Mouse (Mus musculus): ENCODE measurements at regions not wholly inside any gene's neighbourhood (a gene's known extent, or its start where the extent isn't known, plus 50 kb on each side); places are given as distances from the start of the nearest gene placed in this dataset.
"Not testable (repeated sequence)": the region's sequence is repeated elsewhere in the genome, so short reads cannot be mapped to it uniquely, and the experiment has no call there.

DNA sequence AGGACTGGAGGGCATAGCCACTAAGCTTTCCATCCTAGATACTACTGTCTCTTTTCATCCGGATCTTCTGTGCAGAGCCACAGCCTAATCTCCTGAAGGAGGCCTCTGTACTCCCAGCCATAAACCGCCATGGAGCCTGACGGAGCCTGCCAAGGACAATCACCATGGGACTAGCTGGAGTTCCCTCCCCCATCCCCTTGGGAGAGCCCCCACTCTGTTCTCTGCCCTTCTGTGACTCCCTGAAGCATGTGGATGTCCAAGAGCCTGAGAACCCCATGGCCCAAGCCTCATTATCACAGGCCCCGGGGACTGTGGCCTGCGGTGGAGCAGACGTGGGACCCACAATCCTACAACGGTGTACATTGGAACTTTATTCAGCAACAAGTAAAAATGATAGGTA lies 151.5 kb upstream of the Ddhd1 start:
- Histone ChIP-seq H3K4me3 (no peak overlapping the region), H3K36me3 (no peaks in the 10 kb centered on the region), H3K4me1 (replicated peaks) (peaks cover 11% of the 10 kb centered on the region), H3K4me2 (no peak overlapping the region), H3K27ac (no peak overlapping the region), H3K27me3 (no peaks in the 10 kb centered on the region), H3K9me3 (replicated peaks) (no peaks in the 10 kb centered on the region), H3K9ac (no peak overlapping the region)
- WGBS: 82% methylated on average over 7 of the region's 7 CpGs
- ATAC-seq (replicated peaks; ENCODE audit: insufficient number of reproducible peaks, insufficient read depth, low FRiP score, low read depth): no peak

DNA sequence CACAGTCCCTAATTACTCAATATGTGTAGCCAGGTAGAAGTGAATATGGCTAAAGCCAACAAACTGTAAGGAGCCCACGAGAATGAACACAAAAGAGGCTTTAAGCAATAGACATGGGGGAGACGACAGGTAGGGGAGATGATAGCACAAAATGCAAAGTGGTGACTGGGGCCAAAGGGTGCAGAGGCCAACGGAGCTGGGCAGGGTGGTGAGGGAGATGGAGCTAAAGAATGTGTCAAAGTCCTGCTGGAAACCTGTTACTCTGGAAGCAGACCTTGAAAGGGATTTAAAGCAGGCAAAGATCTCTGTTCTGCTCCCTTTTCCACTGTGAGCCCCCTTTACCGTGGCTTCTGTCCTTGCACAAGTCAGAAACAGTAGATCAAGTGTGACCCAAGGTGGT lies 152.2 kb upstream of the Ddhd1 start:
- no peaks in the 10 kb centered on the region for H3K36me3 ChIP-seq
- no peak for ATAC-seq (replicated peaks; ENCODE audit: insufficient number of reproducible peaks, insufficient read depth, low FRiP score, low read depth)
- no peaks in the 10 kb centered on the region for H3K9me3 ChIP-seq (replicated peaks)
- H3K4me2 ChIP-seq: peak overlapping the region; percentile 21
- no peak overlapping the region for H3K9ac ChIP-seq
- H3K27ac ChIP-seq: no peak overlapping the region
- 55% methylated on average over 4 of the region's 4 CpGs for WGBS
- peaks cover 11% of the 10 kb centered on the region for H3K4me1 ChIP-seq (replicated peaks)
- H3K27me3 ChIP-seq: no peaks in the 10 kb centered on the region
- no peak overlapping the region for H3K4me3 ChIP-seq

DNA sequence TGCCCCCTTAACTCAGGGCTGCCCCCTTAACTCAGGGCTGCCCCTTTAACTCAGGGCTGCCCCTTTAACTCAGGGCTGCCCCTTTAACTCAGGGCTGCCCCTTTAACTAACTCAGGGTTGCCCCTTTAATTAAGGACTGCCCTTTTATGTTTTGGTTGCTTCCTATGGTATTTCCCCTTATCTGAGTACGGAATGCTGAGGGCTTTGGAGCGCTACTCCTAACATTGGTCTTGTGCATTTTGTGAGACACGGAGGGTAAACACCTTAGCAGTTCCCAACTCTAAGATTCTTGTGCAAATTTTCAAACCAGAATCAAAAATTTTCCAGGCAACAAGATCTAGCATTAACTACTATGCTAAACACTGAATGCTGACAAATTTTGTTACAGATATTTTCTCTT lies 152.7 kb upstream of the Ddhd1 start:
- Histone ChIP-seq H3K27me3 (no peaks in the 10 kb centered on the region), H3K4me3 (no peak overlapping the region), H3K9me3 (replicated peaks) (no peaks in the 10 kb centered on the region), H3K4me1 (replicated peaks) (peaks cover 11% of the 10 kb centered on the region), H3K36me3 (no peaks in the 10 kb centered on the region), H3K9ac (no peak overlapping the region), H3K4me2 (peak overlapping the region; percentile 21), H3K27ac (no peak overlapping the region)
- no peak for ATAC-seq (replicated peaks; ENCODE audit: insufficient number of reproducible peaks, insufficient read depth, low FRiP score, low read depth)
- 24% methylated on average over 3 of the region's 3 CpGs for WGBS

DNA sequence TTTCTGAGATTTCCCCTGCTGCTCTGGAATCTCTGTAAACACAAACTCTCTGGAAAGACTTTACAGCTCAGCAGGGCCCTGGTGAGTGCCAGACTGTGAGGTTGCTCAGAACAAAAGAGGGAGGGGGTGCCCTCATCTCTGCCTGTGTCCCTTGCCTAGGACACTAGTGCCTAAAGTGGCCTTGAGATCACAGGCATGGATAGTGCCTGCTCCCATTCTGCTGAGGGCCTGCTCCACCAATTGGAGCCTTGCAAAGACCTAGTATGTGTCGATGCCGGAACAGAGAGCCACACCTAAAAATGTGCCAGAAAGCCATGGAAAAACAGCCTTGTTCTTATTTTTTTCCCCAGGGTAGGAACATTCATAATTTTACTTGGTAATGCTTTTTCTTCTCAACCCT lies 157.7 kb upstream of the Ddhd1 start:
- no peak for ATAC-seq (replicated peaks; ENCODE audit: insufficient number of reproducible peaks, insufficient read depth, low FRiP score, low read depth)
- no peak overlapping the region for H3K27ac ChIP-seq
- H3K4me1 ChIP-seq (replicated peaks): peaks cover 1% of the 10 kb centered on the region; the same call in 1 of the 2 replicates
- no peaks in the 10 kb centered on the region for H3K9me3 ChIP-seq (replicated peaks)
- H3K9ac ChIP-seq: no peak overlapping the region
- H3K4me2 ChIP-seq: no peak overlapping the region
- no peaks in the 10 kb centered on the region for H3K36me3 ChIP-seq
- no peak overlapping the region for H3K4me3 ChIP-seq
- H3K27me3 ChIP-seq: no peaks in the 10 kb centered on the region
- 74% methylated on average over 2 of the region's 2 CpGs for WGBS

DNA sequence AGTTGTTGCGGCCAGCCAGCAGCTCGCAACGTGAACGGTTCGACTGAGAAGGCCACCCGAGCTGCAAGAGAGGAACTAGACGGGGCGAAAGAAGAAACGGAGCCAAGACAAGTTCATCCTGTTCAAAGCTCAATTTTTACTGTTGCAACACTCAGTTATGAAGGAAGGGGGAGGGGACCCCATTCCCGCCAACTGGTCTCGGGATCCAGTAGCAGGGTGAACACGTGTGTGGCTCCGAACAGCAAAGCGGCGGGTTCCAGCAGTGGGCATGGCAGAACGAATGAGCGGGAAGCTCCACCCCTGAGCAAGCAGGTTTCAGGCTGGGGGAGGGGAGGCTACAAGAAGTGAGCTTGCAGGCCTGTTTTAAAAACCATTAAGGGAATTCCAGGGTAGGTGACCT lies 158.7 kb upstream of the Ddhd1 start:
- 87% methylated on average over 17 of the region's 17 CpGs for WGBS
- H3K9ac ChIP-seq: not testable (repeated sequence)

GRCm38 (mm10) chr14:45817756-45818155 lies 159.8 kb upstream of the Ddhd1 start:
- Histone ChIP-seq H3K4me2 (no peak overlapping the region), H3K36me3 (no peaks in the 10 kb centered on the region), H3K9me3 (replicated peaks) (no peaks in the 10 kb centered on the region), H3K27me3 (no peaks in the 10 kb centered on the region), H3K4me1 (replicated peaks) (no peaks in the 10 kb centered on the region), H3K27ac (no peak overlapping the region), H3K9ac (no peak overlapping the region), H3K4me3 (no peak overlapping the region)
- 72% methylated on average over 3 of the region's 3 CpGs for WGBS
- ATAC-seq (replicated peaks; ENCODE audit: insufficient number of reproducible peaks, insufficient read depth, low FRiP score, low read depth): no peak

More for the DNA sequence above, 158.7 kb upstream of the Ddhd1 start:
- H3K4me3 ChIP-seq; H3K9me3 ChIP-seq (replicated peaks); H3K36me3 ChIP-seq; H3K27me3 ChIP-seq; H3K4me1 ChIP-seq (replicated peaks); H3K27ac ChIP-seq; ATAC-seq (replicated peaks; ENCODE audit: insufficient number of reproducible peaks, insufficient read depth, low FRiP score, low read depth); H3K4me2 ChIP-seq: not testable (repeated sequence)

DNA sequence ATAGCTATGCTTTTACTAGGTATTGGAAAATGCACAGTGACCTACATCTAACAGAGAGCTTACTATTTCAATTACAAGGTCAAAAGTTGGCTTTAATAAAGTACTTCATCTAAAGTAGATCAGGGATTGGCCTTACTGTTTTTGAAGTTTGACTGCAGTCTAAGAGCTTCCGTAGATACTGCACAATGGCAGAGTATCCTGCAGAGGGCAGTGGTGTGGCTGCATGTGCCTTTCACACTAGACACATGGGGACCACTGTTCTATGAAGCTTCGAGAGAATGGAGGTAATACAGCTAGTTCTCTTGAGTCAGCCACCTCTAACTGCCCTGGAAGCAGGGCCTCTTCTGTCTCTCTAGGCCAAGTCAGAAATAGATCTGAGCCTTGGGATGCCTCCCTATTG lies 166.7 kb upstream of the Ddhd1 start:
- 70% methylated on average over 2 of the region's 2 CpGs for WGBS
- H3K9ac ChIP-seq: no peak overlapping the region

GRCm38 (mm10) chr14:45826023-45826422 lies 168.1 kb upstream of the Ddhd1 start:
- H3K27ac ChIP-seq: no peak overlapping the region
- no peaks in the 10 kb centered on the region for H3K36me3 ChIP-seq
- no peaks in the 10 kb centered on the region for H3K9me3 ChIP-seq (replicated peaks)
- H3K9ac ChIP-seq: no peak overlapping the region
- no peak overlapping the region for H3K4me3 ChIP-seq
- no peak overlapping the region for H3K4me2 ChIP-seq
- ATAC-seq (replicated peaks; ENCODE audit: insufficient number of reproducible peaks, insufficient read depth, low FRiP score, low read depth): no peak
- no peaks in the 10 kb centered on the region for H3K27me3 ChIP-seq
- WGBS: 76% methylated on average over 3 of the region's 3 CpGs
- H3K4me1 ChIP-seq (replicated peaks): no peaks in the 10 kb centered on the region

More for the DNA sequence above, 166.7 kb upstream of the Ddhd1 start:
- H3K27me3 ChIP-seq: no peaks in the 10 kb centered on the region
- no peaks in the 10 kb centered on the region for H3K36me3 ChIP-seq
- no peak overlapping the region for H3K27ac ChIP-seq
- no peak overlapping the region for H3K4me2 ChIP-seq
- no peak for ATAC-seq (replicated peaks; ENCODE audit: insufficient number of reproducible peaks, insufficient read depth, low FRiP score, low read depth)
- H3K9me3 ChIP-seq (replicated peaks): no peaks in the 10 kb centered on the region
- H3K4me1 ChIP-seq (replicated peaks): no peaks in the 10 kb centered on the region
- H3K4me3 ChIP-seq: no peak overlapping the region

DNA sequence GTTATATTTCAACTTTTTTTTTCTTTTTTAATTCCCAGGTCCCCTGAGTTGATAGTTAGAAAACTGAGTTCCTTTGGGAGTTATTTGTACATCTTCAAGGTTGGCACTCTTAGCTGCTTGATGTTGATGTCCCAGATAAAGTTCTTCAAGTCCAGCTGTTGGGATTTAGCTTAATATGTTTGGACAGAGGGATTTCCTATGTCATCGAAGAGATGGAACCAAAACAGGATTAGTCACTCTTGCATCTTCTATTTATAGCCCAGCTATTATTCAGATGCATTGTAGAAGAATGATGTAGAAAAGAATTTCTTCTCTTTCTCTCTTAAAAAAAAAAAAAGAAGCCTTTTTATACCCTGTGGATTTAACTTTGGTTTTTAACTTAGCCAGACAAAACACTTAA lies 169.2 kb upstream of the Ddhd1 start:
- WGBS: 45% methylated on average over 1 of the region's 1 CpGs
- no peak overlapping the region for H3K4me3 ChIP-seq
- no peak overlapping the region for H3K4me2 ChIP-seq
- no peaks in the 10 kb centered on the region for H3K9me3 ChIP-seq (replicated peaks)
- no peaks in the 10 kb centered on the region for H3K4me1 ChIP-seq (replicated peaks)
- no peaks in the 10 kb centered on the region for H3K27me3 ChIP-seq
- H3K27ac ChIP-seq: no peak overlapping the region
- no peak for ATAC-seq (replicated peaks; ENCODE audit: insufficient number of reproducible peaks, insufficient read depth, low FRiP score, low read depth)
- no peak overlapping the region for H3K9ac ChIP-seq
- no peaks in the 10 kb centered on the region for H3K36me3 ChIP-seq

DNA sequence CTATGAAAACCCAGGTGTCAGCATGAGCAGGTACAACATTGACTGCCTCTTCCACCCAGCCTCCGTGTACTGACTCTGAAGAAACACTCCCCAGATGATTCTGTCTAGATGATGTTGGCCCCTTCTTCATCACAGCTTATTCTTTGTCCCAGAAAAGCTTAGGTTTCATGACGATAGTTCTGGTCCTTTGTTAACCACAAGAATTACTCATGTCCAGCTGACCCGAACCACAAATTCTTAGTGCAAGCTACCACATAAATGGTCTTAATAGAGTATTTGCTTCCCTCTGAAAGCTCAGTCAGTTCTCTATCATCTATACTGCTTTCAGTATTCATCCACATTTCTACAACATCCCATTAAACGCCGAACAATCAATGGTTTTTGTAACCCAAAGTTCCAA lies 172.5 kb upstream of the Ddhd1 start:
- Histone ChIP-seq H3K36me3 (no peaks in the 10 kb centered on the region), H3K9me3 (replicated peaks) (no peaks in the 10 kb centered on the region), H3K27ac (no peak overlapping the region), H3K9ac (no peak overlapping the region), H3K4me3 (no peak overlapping the region), H3K4me2 (no peak overlapping the region), H3K27me3 (no peaks in the 10 kb centered on the region), H3K4me1 (replicated peaks) (no peaks in the 10 kb centered on the region)
- no peak for ATAC-seq (replicated peaks; ENCODE audit: insufficient number of reproducible peaks, insufficient read depth, low FRiP score, low read depth)
- WGBS: 84% methylated on average over 5 of the region's 5 CpGs

DNA sequence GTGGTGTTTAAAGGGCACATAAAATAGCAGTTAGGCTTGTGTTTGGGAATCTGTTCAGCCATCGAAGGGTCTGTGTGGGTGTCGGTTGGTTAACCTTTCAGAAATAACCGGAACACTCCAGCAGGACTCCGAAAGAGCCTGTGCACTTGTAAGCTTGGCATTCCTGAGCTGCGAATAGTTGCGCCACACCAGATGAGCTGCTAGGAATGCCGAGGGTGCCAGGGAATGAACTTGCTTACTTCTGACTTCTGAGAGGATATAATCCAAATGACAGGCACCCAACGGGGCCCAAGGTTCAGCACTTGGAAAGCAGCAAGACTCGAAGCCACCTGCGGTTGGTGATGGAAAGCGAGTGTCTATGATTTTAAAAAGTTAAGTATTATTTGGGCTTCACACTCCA lies 179.1 kb upstream of the Ddhd1 start:
- H3K4me2 ChIP-seq: no peak overlapping the region
- no peak overlapping the region for H3K4me3 ChIP-seq
- peak overlapping the region; percentile 1; the same call in 1 of the 2 replicates for H3K27ac ChIP-seq
- H3K4me1 ChIP-seq (replicated peaks): 0 out of 2 replicates have a peak, but pooled peaks cover 7% of the 10 kb centered on the region
- no peak for ATAC-seq (replicated peaks; ENCODE audit: insufficient number of reproducible peaks, insufficient read depth, low FRiP score, low read depth)
- WGBS: 49% methylated on average over 11 of the region's 11 CpGs
- no peaks in the 10 kb centered on the region for H3K27me3 ChIP-seq
- H3K9me3 ChIP-seq (replicated peaks): no peaks in the 10 kb centered on the region
- no peaks in the 10 kb centered on the region for H3K36me3 ChIP-seq
- H3K9ac ChIP-seq: no peak overlapping the region

GRCm38 (mm10) chr14:45843829-45844228 lies 185.9 kb upstream of the Ddhd1 start:
- H3K9me3 ChIP-seq (replicated peaks): no peaks in the 10 kb centered on the region
- H3K4me2 ChIP-seq: no peak overlapping the region
- 70% methylated on average over 1 of the region's 1 CpGs for WGBS
- ATAC-seq (replicated peaks; ENCODE audit: insufficient number of reproducible peaks, insufficient read depth, low FRiP score, low read depth): no peak
- no peak overlapping the region for H3K9ac ChIP-seq
- H3K36me3 ChIP-seq: no peaks in the 10 kb centered on the region
- no peaks in the 10 kb centered on the region for H3K27me3 ChIP-seq
- no peak overlapping the region for H3K27ac ChIP-seq
- H3K4me1 ChIP-seq (replicated peaks): no peaks in the 10 kb centered on the region
- no peak overlapping the region for H3K4me3 ChIP-seq
